Mouse (Mus musculus) limb, embryonic 14.5 days (tissue): ENCODE measurements around the gene Ptprc. TPM values are rescaled to one million over a fixed set of nuclear protein-coding genes. Genes with fewer than 3 reads are reported as not detected.

Experiments used
- ATAC-seq: fragments of 200-750 bp; cut with Nextera tagmentation; 2 replicates; pipeline ENCODE4 v1.8.0; 2017; ENCODE audit warnings: low read depth, moderate number of reproducible peaks, moderate TSS enrichment; ENCODE audit not compliant: low FRiP score
- DNase-seq: peaks from one replicate; pipeline ENCODE4 v3.0.0-alpha.2; 2015; ENCODE audit warnings: low spot score
- H3K27ac ChIP-seq: fragments of 300-500 bp; sonication (generic); replicated peaks from 2 replicates; pipeline ENCODE4 v1.5.1; 2014; ENCODE audit warnings: low read depth, mild to moderate bottlenecking, low read length, moderate library complexity, mixed read lengths
- H3K27me3 ChIP-seq: fragments of 300-500 bp; sonication (generic); 2 replicates; pipeline ENCODE4 v1.6.1; 2014; ENCODE audit warnings: low read length, mixed read lengths; ENCODE audit not compliant: control insufficient read depth, insufficient read depth
- H3K36me3 ChIP-seq: fragments of 300-500 bp; sonication (generic); 2 replicates; pipeline ENCODE4 v1.6.1; 2014; ENCODE audit warnings: mild to moderate bottlenecking, low read length, moderate library complexity, mixed read lengths; ENCODE audit not compliant: control insufficient read depth, insufficient read depth
- H3K4me1 ChIP-seq: fragments of 300-500 bp; sonication (generic); 2 replicates; pipeline ENCODE4 v1.6.1; 2014; ENCODE audit warnings: antibody characterized with exemption, low read length, mixed read lengths; ENCODE audit not compliant: control insufficient read depth, insufficient read depth
- H3K4me2 ChIP-seq: fragments of 300-500 bp; sonication (generic); replicated peaks from 2 replicates; pipeline ENCODE4 v1.6.1; 2014; ENCODE audit warnings: low read depth, mild to moderate bottlenecking, low read length, moderate library complexity; ENCODE audit not compliant: severe bottlenecking
- H3K4me3 ChIP-seq: fragments of 300-500 bp; sonication (generic); replicated peaks from 2 replicates; pipeline ENCODE4 v1.5.1; 2014; ENCODE audit warnings: low read length
- H3K9ac ChIP-seq: fragments of 300-500 bp; sonication (generic); 2 replicates; pipeline ENCODE4 v1.6.1; 2014; ENCODE audit warnings: mild to moderate bottlenecking, low read depth, low read length, moderate library complexity; ENCODE audit not compliant: severe bottlenecking
- H3K9me3 ChIP-seq: fragments of 300-500 bp; sonication (generic); 2 replicates; pipeline ENCODE4 v1.6.1; 2016; ENCODE audit warnings: low read length; ENCODE audit not compliant: control insufficient read depth
- POLR2A ChIP-seq: fragments of 200-500 bp; IDR thresholded peaks from 2 replicates; pipeline ENCODE4 v1.8.0; 2012; ENCODE audit warnings: inconsistent platforms, mild to moderate bottlenecking, moderate library complexity, borderline replicate concordance; ENCODE audit not compliant: insufficient read depth, insufficient read length; ENCODE audit errors: extremely low read depth
- WGBS: fragments of 180-500 bp; shearing (Covaris S2); extraction: QIAGEN DNeasy Blood & Tissue Kit; methylation state at CpG from one replicate; pipeline ENCODE4 v1.1.7; 2014; 5-methylcytosine and 5-hydroxymethylcytosine counted together
- polyA plus RNA-seq, 2 experiments: library from polyadenylated mRNA; depleted of rRNA in 1 of 2; stranded (reverse) in 1 of 2; unstranded in 1 of 2; fragments of >200 nt; fragmentation: Nextera tagmentation in 1 of 2; extraction: Ambion mirVana in 1 of 2; gene quantifications; 2 replicates each; pipeline versions ENCODE4 v1.2.1 to v1.2.3; 2012 to 2014

Gene Ptprc
- polyA plus RNA-seq (2012; rRNA removed) = 3.2 TPM in 2 replicates
- 4.5 and 4.7 TPM in 2 replicates for polyA plus RNA-seq (2014; fragmentation: Nextera tagmentation; extraction: Ambion mirVana)

- no peaks in the 10 kb centered on the region for H3K27me3 ChIP-seq
- no peak within 1 kb of the TSS for H3K27ac ChIP-seq
- H3K4me1 ChIP-seq = no peaks in the 10 kb centered on the region
- ATAC-seq = no peak
- 79% methylated on average over 4 of the region's 4 CpGs for WGBS
- H3K4me3 ChIP-seq = no peak within 1 kb of the TSS
- TF ChIP-seq POLR2A = no peak
- no peak within 1 kb of the TSS for H3K4me2 ChIP-seq
- no peaks in the 10 kb centered on the region for H3K9me3 ChIP-seq
- no peaks in the 10 kb centered on the region for H3K36me3 ChIP-seq
- no peak within 1 kb of the TSS for H3K9ac ChIP-seq
- no peak for DNase-seq
These were observed at the start of gene Ptprc for GRCm38 (mm10) chr1:138175494-138175893. Gene Ptprc (minus strand): TSS chr1:138175708.

GRCm38 (mm10) chr1:138214736-138215458, 39.4 kb upstream of the Ptprc start:
- no peak for ATAC-seq
- H3K27ac ChIP-seq = no peak overlapping the region
- H3K27me3 ChIP-seq = no peaks in the 10 kb centered on the region
- DNase-seq = no peak
- H3K4me3 ChIP-seq = no peak overlapping the region
- H3K9ac ChIP-seq = no peak overlapping the region
- no peaks in the 10 kb centered on the region for H3K9me3 ChIP-seq
- WGBS = 57% methylated on average over 3 of the region's 3 CpGs
- TF ChIP-seq POLR2A = no peak
- H3K4me1 ChIP-seq = no peaks in the 10 kb centered on the region
- H3K36me3 ChIP-seq = no peaks in the 10 kb centered on the region
- H3K4me2 ChIP-seq = no peak overlapping the region

GRCm38 (mm10) chr1:138210387-138211024, 35.0 kb upstream of the Ptprc start:
- H3K27ac ChIP-seq = no peak overlapping the region
- no peak overlapping the region for H3K4me3 ChIP-seq
- H3K4me1 ChIP-seq = peaks cover 6% of the 10 kb centered on the region
- DNase-seq (no peak), ATAC-seq (no peak)
- H3K9me3 ChIP-seq = no peaks in the 10 kb centered on the region
- no peaks in the 10 kb centered on the region for H3K27me3 ChIP-seq
- H3K36me3 ChIP-seq = no peaks in the 10 kb centered on the region
- H3K4me2 ChIP-seq = no peak overlapping the region
- TF ChIP-seq POLR2A = no peak
- 84% methylated on average over 3 of the region's 3 CpGs for WGBS
- H3K9ac ChIP-seq = no peak overlapping the region

GRCm38 (mm10) chr1:138209751-138210150, 34.2 kb upstream of the Ptprc start:
- H3K4me2 ChIP-seq = no peak overlapping the region
- H3K9me3 ChIP-seq = no peaks in the 10 kb centered on the region
- no peak for DNase-seq
- 88% methylated on average over 3 of the region's 3 CpGs for WGBS
- no peak for ATAC-seq
- no peaks in the 10 kb centered on the region for H3K36me3 ChIP-seq
- no peak overlapping the region for H3K27ac ChIP-seq
- H3K27me3 ChIP-seq = no peaks in the 10 kb centered on the region
- no peak overlapping the region for H3K4me3 ChIP-seq
- no peak for TF ChIP-seq POLR2A
- no peak overlapping the region for H3K9ac ChIP-seq
- H3K4me1 ChIP-seq = peaks cover 6% of the 10 kb centered on the region

- ATAC-seq (no peak), DNase-seq (no peak)
- H3K27me3 ChIP-seq = no peaks in the 10 kb centered on the region
- no peaks in the 10 kb centered on the region for H3K9me3 ChIP-seq
- H3K4me2 ChIP-seq = no peak overlapping the region
- no peak overlapping the region for H3K27ac ChIP-seq
- H3K4me1 ChIP-seq = peaks cover 6% of the 10 kb centered on the region
- 20% methylated on average over 7 of the region's 7 CpGs for WGBS
- TF ChIP-seq POLR2A = no peak
- no peak overlapping the region for H3K4me3 ChIP-seq
- H3K36me3 ChIP-seq = no peaks in the 10 kb centered on the region
- H3K9ac ChIP-seq = no peak overlapping the region
These were observed 30.5 kb upstream of the Ptprc start for GRCm38 (mm10) chr1:138206041-138206440.
